Mouse (Mus musculus) MEL (cell line): ENCODE data around the gene Nudt14.

Experiments used
- CHD2 ChIP-seq: IDR thresholded peaks from 2 replicates; pipeline ENCODE4 v1.6.1; 2011; ENCODE audit warnings: low read length, improper control_type of control experiment
- CTCF ChIP-seq, 3 experiments: IDR thresholded peaks in 2 of 3; conservative IDR thresholded peaks in 1 of 3; 2 replicates each; pipeline ENCODE4 v1.5.1; 2011 to 2012; ENCODE audit warnings: low read length in 3 of 3, low read depth in 2 of 3, mild to moderate bottlenecking in 2 of 3, improper control_type of control experiment in 1 of 3, inconsistent platforms in 1 of 3, mixed read lengths in 1 of 3, moderate library complexity in 1 of 3; ENCODE audit not compliant: control insufficient read depth in 1 of 3, insufficient read depth in 1 of 3, poor library complexity in 1 of 3, severe bottlenecking in 1 of 3
- ELF1 ChIP-seq: IDR thresholded peaks from 2 replicates; pipeline ENCODE4 v1.6.1; 2014; ENCODE audit warnings: low read depth, mild to moderate bottlenecking, inconsistent platforms, low read length, improper control_type of control experiment, moderate library complexity
- EP300 ChIP-seq, 2 experiments: IDR thresholded peaks; 2 replicates each; pipeline ENCODE4 v1.6.1; 2011; ENCODE audit warnings: improper control_type of control experiment in 2 of 2, low read length in 2 of 2, low read depth in 1 of 2, mild to moderate bottlenecking in 1 of 2
- GABPA ChIP-seq: IDR thresholded peaks from 2 replicates; pipeline ENCODE4 v1.6.1; 2012; ENCODE audit warnings: low read depth, mild to moderate bottlenecking, inconsistent platforms, low read length, improper control_type of control experiment, moderate library complexity
- MAZ ChIP-seq: IDR thresholded peaks from 2 replicates; pipeline ENCODE4 v1.6.1; 2012; ENCODE audit warnings: low read depth, mild to moderate bottlenecking, inconsistent platforms, low read length, improper control_type of control experiment
- MYC ChIP-seq: IDR thresholded peaks from 2 replicates; pipeline ENCODE4 v1.6.1; 2011; ENCODE audit warnings: low read depth, mild to moderate bottlenecking, low read length, improper control_type of control experiment, moderate library complexity
- POLR2A ChIP-seq, 2 experiments: IDR thresholded peaks; 2 replicates each; pipeline ENCODE4 v1.6.1; 2011 to 2012; ENCODE audit warnings: low read length in 2 of 2, mild to moderate bottlenecking in 2 of 2, control low read depth in 1 of 2, improper control_type of control experiment in 1 of 2, low read depth in 1 of 2, moderate library complexity in 1 of 2; ENCODE audit not compliant: control insufficient read depth in 1 of 2, insufficient read depth in 1 of 2, poor library complexity in 1 of 2
- POLR2AphosphoS5 ChIP-seq: IDR thresholded peaks from 2 replicates; pipeline ENCODE4 v1.6.1; 2012; ENCODE audit warnings: low read depth, borderline replicate concordance, mild to moderate bottlenecking, inconsistent platforms, low read length, moderate library complexity, mixed read lengths
- ZNF384 ChIP-seq: IDR thresholded peaks from 2 replicates; pipeline ENCODE4 v1.6.1; 2012; ENCODE audit warnings: low read depth, mild to moderate bottlenecking, inconsistent platforms, low read length, improper control_type of control experiment

GRCm38 (mm10) chr12:112898351-112898750 is 43.6 kb downstream of the Nudt14 start:
- TF ChIP-seq GABPA (no peak), EP300 (IDR thresholded peaks at IDR 0.05; ENCODE audit: low read depth in 1 of 2, low read length in 2 of 2) (no peak), MYC (no peak), CTCF (IDR thresholded peaks at IDR 0.05 in 2 of 3, conservative IDR thresholded peaks at IDR 0.05 in 1 of 3; ENCODE audit: control insufficient read depth in 1 of 3, insufficient read depth in 1 of 3, low read depth in 2 of 3, low read length in 3 of 3, poor library complexity in 1 of 3, severe bottlenecking in 1 of 3) (no peak), POLR2A (IDR thresholded peaks at IDR 0.05; ENCODE audit: control insufficient read depth in 1 of 2, insufficient read depth in 1 of 2, low read depth in 1 of 2, low read length in 2 of 2, poor library complexity in 1 of 2) (no peak), ZNF384 (no peak), ELF1 (no peak), CHD2 (no peak), MAZ (no peak), POLR2AphosphoS5 (no peak)
